Mouse (Mus musculus) heart, postnatal 0 days (tissue): ENCODE data around the gene Desi1.

Experiments used
- CTCF ChIP-seq: IDR thresholded peaks from 2 replicates; pipeline ENCODE4 v1.5.1; 2016; ENCODE audit warnings: antibody characterized with exemption, control low read depth, low read depth
- EP300 ChIP-seq: IDR thresholded peaks from 2 replicates; pipeline ENCODE4 v1.6.1; 2016; ENCODE audit warnings: antibody characterized with exemption, low read depth

GRCm38 (mm10) chr15:81960171-81961077 is 73.2 kb downstream of the Desi1 start, which contains the start of gene Pmm1:
- TF ChIP-seq CTCF (peak; percentile 71), EP300 (peak; percentile 22; the same call in 1 of the 2 replicates)
